Mouse (Mus musculus) midbrain, embryonic 12.5 days (tissue): ENCODE data around the gene Dock4. TPM values are rescaled to one million over a fixed set of nuclear protein-coding genes. Genes with fewer than 3 reads are reported as not detected.
A peak's percentile ranks its signal among the peaks of the same experiment; 100 is the strongest.

Experiments
- ATAC-seq: fragments of 200-750 bp; cut with Nextera tagmentation; 2 replicates; pipeline ENCODE4 v1.8.0; 2017; ENCODE audit warnings: low read depth, moderate TSS enrichment, moderate library complexity; ENCODE audit not compliant: low FRiP score
- H3K27ac ChIP-seq: fragments of 300-500 bp; sonication (generic); replicated peaks from 2 replicates; pipeline ENCODE4 v1.5.1; 2016; ENCODE audit warnings: mild to moderate bottlenecking
- H3K27me3 ChIP-seq: fragments of 300-500 bp; sonication (generic); 2 replicates; pipeline ENCODE4 v1.6.1; 2016; ENCODE audit warnings: mild to moderate bottlenecking
- H3K36me3 ChIP-seq: fragments of 300-500 bp; sonication (generic); 2 replicates; pipeline ENCODE4 v1.6.1; 2016
- H3K4me1 ChIP-seq: fragments of 300-500 bp; sonication (generic); 2 replicates; pipeline ENCODE4 v1.6.1; 2016
- H3K4me2 ChIP-seq: fragments of 300-500 bp; sonication (generic); replicated peaks from 2 replicates; pipeline ENCODE4 v1.6.1; 2016; ENCODE audit warnings: mild to moderate bottlenecking, moderate library complexity
- H3K4me3 ChIP-seq: fragments of 300-500 bp; sonication (generic); 2 replicates; pipeline ENCODE4 v1.5.1; 2016; ENCODE audit warnings: mild to moderate bottlenecking
- H3K9ac ChIP-seq: fragments of 300-500 bp; sonication (generic); replicated peaks from 2 replicates; pipeline ENCODE4 v1.6.1; 2016; ENCODE audit warnings: mild to moderate bottlenecking, moderate library complexity
- H3K9me3 ChIP-seq: fragments of 300-500 bp; sonication (generic); 2 replicates; pipeline ENCODE4 v1.6.1; 2016; ENCODE audit warnings: mild to moderate bottlenecking
- WGBS: fragments of 180-500 bp; shearing (Covaris S2); methylation state at CpG from one replicate; pipeline ENCODE4 v1.1.7; 2016; 5-methylcytosine and 5-hydroxymethylcytosine counted together
- polyA plus RNA-seq: library from polyadenylated mRNA; unstranded; fragments of >200 nt; fragmentation: Nextera tagmentation; extraction: Ambion mirVana; gene quantifications from 2 replicates; pipeline ENCODE4 v1.2.1, GENCODE M21; 2016

Gene Dock4
- polyA plus RNA-seq, 1 experiment from 2014 or later = 34.2 TPM

DNA sequence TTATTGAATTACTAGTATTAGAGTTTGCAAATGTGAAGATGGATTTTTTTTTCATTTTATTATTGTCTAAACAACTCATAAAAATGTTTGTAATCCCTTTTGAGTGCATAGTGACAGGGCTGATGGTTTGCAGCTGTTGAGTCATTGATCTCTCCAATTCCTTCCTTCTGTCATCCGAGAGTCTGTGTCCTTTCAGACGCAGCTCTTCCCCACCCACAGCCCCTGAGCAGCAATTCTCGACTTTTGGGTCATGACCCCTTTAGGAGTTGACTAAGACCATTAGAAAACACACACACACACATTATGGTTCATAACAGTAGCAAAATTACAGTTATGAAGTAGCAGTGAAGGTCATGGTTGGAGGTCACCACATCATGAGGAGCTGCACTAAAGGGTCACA is 380.7 kb downstream of the Dock4 start:
- H3K9me3 ChIP-seq = no peaks in the 10 kb centered on the region
- H3K4me2 ChIP-seq = no peak overlapping the region
- no peak overlapping the region for H3K9ac ChIP-seq
- H3K27me3 ChIP-seq = no peaks in the 10 kb centered on the region
- H3K27ac ChIP-seq = no peak overlapping the region
- no peak for ATAC-seq
- peaks cover 14% of the 10 kb centered on the region; the same call in 1 of the 2 replicates for H3K36me3 ChIP-seq
- WGBS = 68% methylated on average over 3 of the region's 3 CpGs
- no peaks in the 10 kb centered on the region for H3K4me1 ChIP-seq
- H3K4me3 ChIP-seq = no peak overlapping the region

DNA sequence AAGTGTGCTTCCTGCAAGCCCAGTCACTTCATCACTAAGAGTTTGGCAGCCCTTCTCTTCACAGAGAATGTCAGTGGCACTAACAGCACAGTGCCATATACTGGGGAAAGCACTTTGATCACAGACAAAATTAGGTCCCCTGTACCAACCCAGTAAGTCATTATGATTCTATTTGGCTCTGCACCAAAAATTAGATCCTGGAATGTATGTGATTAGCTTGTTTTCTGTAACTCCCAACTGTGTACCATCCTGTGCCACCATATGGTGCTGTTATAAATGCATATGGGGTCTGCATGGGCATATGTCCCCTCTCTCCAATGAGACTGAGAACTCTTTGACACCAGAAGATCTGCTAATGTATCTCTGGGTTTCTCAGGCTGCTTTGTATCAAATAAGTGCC is 382.3 kb downstream of the Dock4 start:
- Histone ChIP-seq H3K4me3 (no peak overlapping the region), H3K4me2 (no peak overlapping the region), H3K36me3 (peaks cover 14% of the 10 kb centered on the region; the same call in 1 of the 2 replicates), H3K9ac (no peak overlapping the region), H3K27ac (no peak overlapping the region), H3K9me3 (no peaks in the 10 kb centered on the region), H3K27me3 (no peaks in the 10 kb centered on the region), H3K4me1 (no peaks in the 10 kb centered on the region)
- no peak for ATAC-seq

DNA sequence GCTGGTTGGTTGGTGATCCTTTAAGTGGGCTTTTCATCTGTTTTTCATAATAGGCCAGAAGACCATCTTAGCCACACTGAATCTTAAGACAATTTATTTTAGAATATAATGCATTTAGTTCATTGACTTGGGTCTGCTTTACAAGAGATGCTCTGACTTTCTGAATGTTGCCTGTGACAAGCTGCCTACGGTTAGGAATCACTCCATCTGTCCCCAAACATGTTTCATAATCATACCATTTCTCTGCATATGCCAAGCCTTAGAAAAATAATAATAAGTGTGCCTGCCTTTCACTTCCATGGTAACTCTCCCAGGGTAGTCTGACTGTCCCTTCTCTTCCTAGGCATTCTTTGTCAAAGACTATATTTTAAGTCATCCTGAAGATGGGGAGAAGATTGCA is 383.5 kb downstream of the Dock4 start:
- no peaks in the 10 kb centered on the region for H3K27me3 ChIP-seq
- H3K9me3 ChIP-seq = no peaks in the 10 kb centered on the region
- peaks cover 14% of the 10 kb centered on the region; the same call in 1 of the 2 replicates for H3K36me3 ChIP-seq
- ATAC-seq = no peak
- H3K4me1 ChIP-seq = no peaks in the 10 kb centered on the region
- WGBS = 91% methylated on average over 1 of the region's 1 CpGs
- no peak overlapping the region for H3K9ac ChIP-seq
- H3K4me2 ChIP-seq = no peak overlapping the region
- no peak overlapping the region for H3K4me3 ChIP-seq
- no peak overlapping the region for H3K27ac ChIP-seq

- no peak overlapping the region for H3K4me3 ChIP-seq
- WGBS = 76% methylated on average over 8 of the region's 8 CpGs
- no peaks in the 10 kb centered on the region for H3K9me3 ChIP-seq
- ATAC-seq = no peak
- 0 out of 2 replicates have a peak, but pooled peaks cover 6% of the 10 kb centered on the region for H3K4me1 ChIP-seq
- no peak overlapping the region for H3K4me2 ChIP-seq
- H3K27me3 ChIP-seq = no peaks in the 10 kb centered on the region
- no peak overlapping the region for H3K27ac ChIP-seq
- H3K9ac ChIP-seq = no peak overlapping the region
- H3K36me3 ChIP-seq = peaks cover 14% of the 10 kb centered on the region; the same call in 1 of the 2 replicates
Observed at GRCm38 (mm10) chr12:40832157-40832556, 386.4 kb downstream of the Dock4 start.

- Histone ChIP-seq H3K4me2 (no peak overlapping the region), H3K4me3 (no peak overlapping the region), H3K27me3 (peaks cover 7% of the 10 kb centered on the region; the same call in 1 of the 2 replicates), H3K4me1 (peaks cover 13% of the 10 kb centered on the region; the same call in 1 of the 2 replicates), H3K9ac (no peak overlapping the region), H3K36me3 (no peaks in the 10 kb centered on the region), H3K27ac (peak overlapping the region; percentile 17; the same call in 1 of the 2 replicates), H3K9me3 (no peaks in the 10 kb centered on the region)
- ATAC-seq = peak; percentile 53
- WGBS = 47% methylated on average over 6 of the region's 6 CpGs
Observed at GRCm38 (mm10) chr12:40836924-40837323, 391.2 kb downstream of the Dock4 start.

DNA sequence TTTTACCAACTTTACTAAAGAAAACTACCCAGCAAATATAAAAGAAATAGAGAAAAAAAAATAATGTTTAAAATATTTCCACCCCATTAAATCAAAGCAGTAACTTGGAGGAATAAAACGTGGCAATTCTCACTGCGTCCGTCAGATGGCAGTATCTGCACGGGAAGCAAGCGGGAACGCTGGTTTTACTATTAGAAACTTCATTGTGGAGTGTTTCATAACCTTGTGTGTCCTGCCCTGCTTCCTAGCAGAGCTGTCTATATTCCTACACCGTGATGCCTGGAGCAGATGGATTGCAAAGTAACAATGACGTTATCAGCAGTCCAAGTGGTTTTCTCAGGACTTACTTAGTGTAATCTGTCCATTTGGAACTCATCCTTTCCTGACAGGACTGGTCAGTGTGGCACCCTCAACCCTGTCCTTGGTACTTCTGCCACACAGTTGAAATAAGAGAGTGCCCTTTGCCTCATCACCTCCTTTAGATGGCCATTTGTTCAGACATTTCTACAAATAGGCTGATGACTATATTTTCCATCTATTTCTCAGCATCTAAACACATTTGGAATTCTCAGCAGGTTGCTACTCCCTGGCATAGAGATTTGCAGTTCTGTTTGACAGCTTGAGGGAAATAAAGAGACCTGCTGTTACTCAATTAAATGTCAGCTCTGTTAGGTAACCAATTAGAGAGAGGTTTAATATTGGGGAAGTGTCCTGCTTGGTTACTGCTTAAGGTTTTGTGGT is 392.0 kb downstream of the Dock4 start:
- ATAC-seq = peak; percentile 39
- H3K36me3 ChIP-seq = no peaks in the 10 kb centered on the region
- no peaks in the 10 kb centered on the region for H3K9me3 ChIP-seq
- no peak overlapping the region for H3K4me2 ChIP-seq
- no peak overlapping the region for H3K27ac ChIP-seq
- no peak overlapping the region for H3K4me3 ChIP-seq
- H3K4me1 ChIP-seq = peaks cover 13% of the 10 kb centered on the region; the same call in 1 of the 2 replicates
- peaks cover 7% of the 10 kb centered on the region; the same call in 1 of the 2 replicates for H3K27me3 ChIP-seq
- no peak overlapping the region for H3K9ac ChIP-seq
- WGBS = 3% methylated on average over 8 of the region's 8 CpGs

DNA sequence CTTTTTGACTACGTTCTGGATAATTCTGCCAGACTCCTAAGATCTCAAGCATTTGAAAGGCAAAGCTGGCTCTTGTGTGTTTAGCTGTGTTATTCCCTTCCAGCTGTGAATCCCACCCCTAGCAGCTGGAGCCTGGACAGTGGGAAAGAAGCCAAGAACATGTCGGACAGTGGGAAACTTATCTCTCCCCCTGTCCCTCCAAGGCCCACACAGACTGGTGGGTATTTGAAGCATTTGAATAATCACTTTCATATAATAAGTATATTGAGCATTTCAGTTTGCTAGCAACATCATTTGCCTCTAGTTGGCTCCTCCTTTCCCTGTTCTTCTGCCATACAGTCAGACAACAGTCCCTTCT is 392.6 kb downstream of the Dock4 start:
- H3K4me3 ChIP-seq = no peak overlapping the region
- peaks cover 7% of the 10 kb centered on the region; the same call in 1 of the 2 replicates for H3K27me3 ChIP-seq
- H3K27ac ChIP-seq = no peak overlapping the region
- no peaks in the 10 kb centered on the region for H3K36me3 ChIP-seq
- H3K9ac ChIP-seq = no peak overlapping the region
- H3K4me1 ChIP-seq = peaks cover 13% of the 10 kb centered on the region; the same call in 1 of the 2 replicates
- H3K9me3 ChIP-seq = no peaks in the 10 kb centered on the region
- ATAC-seq = no peak
- WGBS = 64% methylated on average over 2 of the region's 2 CpGs
- H3K4me2 ChIP-seq = no peak overlapping the region

- no peak for ATAC-seq
- no peak overlapping the region for H3K4me2 ChIP-seq
- H3K27me3 ChIP-seq = peaks cover 7% of the 10 kb centered on the region; the same call in 1 of the 2 replicates
- no peak overlapping the region for H3K9ac ChIP-seq
- H3K4me1 ChIP-seq = peaks cover 13% of the 10 kb centered on the region; the same call in 1 of the 2 replicates
- no peak overlapping the region for H3K27ac ChIP-seq
- H3K36me3 ChIP-seq = no peaks in the 10 kb centered on the region
- WGBS = 90% methylated on average over 5 of the region's 5 CpGs
- no peaks in the 10 kb centered on the region for H3K9me3 ChIP-seq
- H3K4me3 ChIP-seq = no peak overlapping the region
Observed at GRCm38 (mm10) chr12:40838940-40839339, 393.2 kb downstream of the Dock4 start.

DNA sequence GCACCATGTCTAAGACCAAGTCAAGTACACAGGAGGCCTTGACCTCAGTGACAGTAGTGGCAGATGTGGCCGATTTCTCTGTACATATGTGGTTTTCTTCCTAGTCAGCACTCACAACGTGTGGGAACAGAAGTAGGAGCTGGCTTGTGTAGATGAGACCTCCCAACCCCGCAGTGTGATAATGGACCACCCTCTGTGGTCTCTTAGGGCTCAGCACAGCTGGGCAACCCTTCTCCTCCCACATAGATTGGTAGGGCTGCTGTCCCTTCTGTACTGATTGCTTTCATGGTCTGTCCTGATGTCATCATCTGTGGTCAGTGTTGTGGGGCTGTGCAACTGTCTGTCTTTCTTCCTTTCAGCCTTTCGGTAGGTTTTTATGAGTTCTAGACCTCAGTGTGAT is 394.1 kb downstream of the Dock4 start:
- H3K27ac ChIP-seq = no peak overlapping the region
- no peak for ATAC-seq
- 73% methylated on average over 4 of the region's 4 CpGs for WGBS

DNA sequence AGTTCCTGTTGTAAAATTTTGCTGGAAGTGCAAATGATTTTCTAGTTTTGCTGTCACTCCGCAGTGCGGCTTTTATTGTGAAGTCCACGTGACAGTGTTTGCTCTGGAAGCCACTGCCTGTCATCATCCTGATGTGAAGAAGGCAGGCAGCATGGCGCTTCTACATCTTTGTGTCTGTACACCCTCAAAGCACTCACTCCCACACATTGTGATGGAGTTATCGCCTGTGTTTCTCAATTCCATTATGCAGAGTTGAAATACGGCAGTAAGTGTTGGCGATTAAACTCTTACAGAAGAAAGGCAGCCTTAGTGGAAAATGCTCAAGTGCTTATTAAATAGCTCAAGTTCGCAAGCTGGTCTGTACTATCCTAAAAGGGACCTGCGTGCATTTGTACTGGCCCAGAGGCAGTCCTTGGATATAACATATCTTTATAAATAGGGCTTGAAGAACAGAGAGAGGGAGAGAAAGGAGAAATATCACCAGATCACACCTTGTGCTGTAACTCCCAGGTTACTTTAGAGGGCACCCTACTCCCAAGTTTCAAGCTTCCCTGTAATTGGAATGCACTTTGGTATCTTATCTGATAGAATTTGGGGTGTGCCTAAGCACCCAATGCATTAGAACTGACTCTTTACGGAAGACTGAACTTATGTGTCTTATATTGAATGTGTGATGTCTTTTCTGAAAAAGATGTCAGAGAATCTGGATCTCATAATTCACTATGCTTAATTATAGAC is 396.7 kb downstream of the Dock4 start:
- ATAC-seq = no peak
- WGBS = 85% methylated on average over 10 of the region's 10 CpGs
- peaks cover 7% of the 10 kb centered on the region; the same call in 1 of the 2 replicates for H3K27me3 ChIP-seq

More for the DNA sequence above, 394.1 kb downstream of the Dock4 start:
- H3K4me2 ChIP-seq = no peak overlapping the region
- H3K9me3 ChIP-seq = no peaks in the 10 kb centered on the region
- H3K36me3 ChIP-seq = no peaks in the 10 kb centered on the region
- H3K4me1 ChIP-seq = peaks cover 13% of the 10 kb centered on the region; the same call in 1 of the 2 replicates
- no peak overlapping the region for H3K9ac ChIP-seq
- H3K27me3 ChIP-seq = peaks cover 7% of the 10 kb centered on the region; the same call in 1 of the 2 replicates
- no peak overlapping the region for H3K4me3 ChIP-seq

DNA sequence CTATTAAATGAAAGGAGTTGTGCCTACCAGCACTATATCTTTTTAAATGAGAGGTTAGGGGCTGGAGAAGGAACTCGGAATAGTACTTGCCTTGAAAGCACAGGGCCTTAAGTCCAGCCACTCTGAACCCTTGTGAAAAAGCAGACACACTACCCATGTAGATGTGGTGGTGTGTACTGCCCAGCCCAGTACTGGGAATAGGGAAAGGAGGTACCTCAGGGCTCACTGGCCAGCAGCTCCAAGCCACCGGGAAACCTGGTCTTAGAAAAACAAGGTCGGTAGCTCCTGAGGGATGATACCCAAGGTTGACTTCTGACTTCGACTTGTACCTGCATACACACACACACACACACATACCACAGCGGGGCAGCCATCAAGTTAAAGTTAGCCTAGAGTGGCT is 397.2 kb downstream of the Dock4 start:
- Histone ChIP-seq H3K9ac (no peak overlapping the region), H3K4me1 (peaks cover 4% of the 10 kb centered on the region; the same call in 1 of the 2 replicates), H3K4me3 (no peak overlapping the region), H3K27ac (no peak overlapping the region), H3K27me3 (peaks cover 7% of the 10 kb centered on the region; the same call in 1 of the 2 replicates), H3K9me3 (no peaks in the 10 kb centered on the region), H3K4me2 (no peak overlapping the region), H3K36me3 (no peaks in the 10 kb centered on the region)
- whole genome bisulfite sequencing = 88% methylated on average over 5 of the region's 5 CpGs
- ATAC-seq = no peak

More for the DNA sequence above, 396.7 kb downstream of the Dock4 start:
- no peak overlapping the region for H3K9ac ChIP-seq
- H3K4me2 ChIP-seq = no peak overlapping the region
- no peak overlapping the region for H3K4me3 ChIP-seq
- no peak overlapping the region for H3K27ac ChIP-seq
- no peaks in the 10 kb centered on the region for H3K9me3 ChIP-seq
- H3K36me3 ChIP-seq = no peaks in the 10 kb centered on the region
- peaks cover 7% of the 10 kb centered on the region; the same call in 1 of the 2 replicates for H3K4me1 ChIP-seq

GRCm38 (mm10) chr12:40843474-40844080 is 397.8 kb downstream of the Dock4 start:
- Histone ChIP-seq H3K4me2 (no peak overlapping the region), H3K4me1 (no peaks in the 10 kb centered on the region), H3K9me3 (no peaks in the 10 kb centered on the region), H3K9ac (no peak overlapping the region), H3K36me3 (no peaks in the 10 kb centered on the region), H3K27ac (no peak overlapping the region), H3K4me3 (no peak overlapping the region), H3K27me3 (peaks cover 7% of the 10 kb centered on the region; the same call in 1 of the 2 replicates)
- no peak for ATAC-seq
- WGBS = 86% methylated on average over 3 of the region's 3 CpGs
